Mouse (Mus musculus) forebrain, embryonic 12.5 days (tissue): ENCODE data around the gene Nufip2. TPM values are rescaled to one million over a fixed set of nuclear protein-coding genes. Genes with fewer than 3 reads are reported as not detected.
"Not testable (repeated sequence)": the region's sequence is repeated elsewhere in the genome, so short reads cannot be mapped to it uniquely, and the experiment has no call there.

Experiments
- ATAC-seq: fragments of 200-750 bp; cut with Nextera tagmentation; 2 replicates; pipeline ENCODE4 v1.8.0; 2017; ENCODE audit warnings: moderate TSS enrichment; ENCODE audit not compliant: low FRiP score
- H3K27ac ChIP-seq: fragments of 300-500 bp; sonication (generic); 2 replicates; pipeline ENCODE4 v1.5.1; 2016; ENCODE audit warnings: mild to moderate bottlenecking
- H3K27me3 ChIP-seq: fragments of 300-500 bp; sonication (generic); 2 replicates; pipeline ENCODE4 v1.6.1; 2016; ENCODE audit warnings: mild to moderate bottlenecking
- H3K36me3 ChIP-seq: fragments of 300-500 bp; sonication (generic); replicated peaks from 2 replicates; pipeline ENCODE4 v1.6.1; 2016; ENCODE audit warnings: mild to moderate bottlenecking
- H3K4me1 ChIP-seq: fragments of 300-500 bp; sonication (generic); 2 replicates; pipeline ENCODE4 v1.6.1; 2016
- H3K4me2 ChIP-seq: fragments of 300-500 bp; sonication (generic); 2 replicates; pipeline ENCODE4 v1.6.1; 2016; ENCODE audit warnings: mild to moderate bottlenecking, moderate library complexity
- H3K4me3 ChIP-seq: fragments of 300-500 bp; sonication (generic); replicated peaks from 2 replicates; pipeline ENCODE4 v1.5.1; 2016; ENCODE audit warnings: mild to moderate bottlenecking
- H3K9ac ChIP-seq: fragments of 300-500 bp; sonication (generic); 2 replicates; pipeline ENCODE4 v1.6.1; 2016; ENCODE audit warnings: mild to moderate bottlenecking
- H3K9me3 ChIP-seq: fragments of 300-500 bp; sonication (generic); 2 replicates; pipeline ENCODE4 v1.6.1; 2016
- WGBS: fragments of 180-500 bp; shearing (Covaris S2); methylation state at CpG from one replicate; pipeline ENCODE4 v1.1.7; 2016; 5-methylcytosine and 5-hydroxymethylcytosine counted together
- polyA plus RNA-seq: library from polyadenylated mRNA; unstranded; fragments of >200 nt; fragmentation: Nextera tagmentation; extraction: Ambion mirVana; gene quantifications from 2 replicates; pipeline ENCODE4 v1.2.1, GENCODE M21; 2016

Gene Nufip2
- 5.3 and 5.5 TPM in 2 replicates for polyA plus RNA-seq

- peaks cover under 1% of the 10 kb centered on the region; the same call in 1 of the 2 replicates for H3K36me3 ChIP-seq
- WGBS = under 1% methylated on average over 36 of the region's 38 CpGs
- H3K9ac ChIP-seq = peak within 1 kb of the TSS; percentile 100
- peak within 1 kb of the TSS; percentile 70 for H3K4me2 ChIP-seq
- peak within 1 kb of the TSS; percentile 99 for H3K27ac ChIP-seq
- H3K27me3 ChIP-seq = no peaks in the 10 kb centered on the region
- peak within 1 kb of the TSS; percentile 99 for H3K4me3 ChIP-seq
- peaks cover 10% of the 10 kb centered on the region for H3K4me1 ChIP-seq
- ATAC-seq = peak; percentile 98
- no peaks in the 10 kb centered on the region for H3K9me3 ChIP-seq
These were observed at the start of gene Nufip2 for GRCm38 (mm10) chr11:77685383-77686265. Nufip2 (plus strand) TSS chr11:77686155.

GRCm38 (mm10) chr11:77641390-77641789 is 44.6 kb upstream of the Nufip2 start:
- no peak for ATAC-seq
- Histone ChIP-seq H3K9ac (no peak overlapping the region), H3K4me1 (no peaks in the 10 kb centered on the region), H3K9me3 (no peaks in the 10 kb centered on the region), H3K4me2 (no peak overlapping the region), H3K4me3 (no peak overlapping the region), H3K36me3 (no peaks in the 10 kb centered on the region), H3K27ac (no peak overlapping the region), H3K27me3 (no peaks in the 10 kb centered on the region)
- 81% methylated on average over 9 of the region's 9 CpGs for WGBS

DNA sequence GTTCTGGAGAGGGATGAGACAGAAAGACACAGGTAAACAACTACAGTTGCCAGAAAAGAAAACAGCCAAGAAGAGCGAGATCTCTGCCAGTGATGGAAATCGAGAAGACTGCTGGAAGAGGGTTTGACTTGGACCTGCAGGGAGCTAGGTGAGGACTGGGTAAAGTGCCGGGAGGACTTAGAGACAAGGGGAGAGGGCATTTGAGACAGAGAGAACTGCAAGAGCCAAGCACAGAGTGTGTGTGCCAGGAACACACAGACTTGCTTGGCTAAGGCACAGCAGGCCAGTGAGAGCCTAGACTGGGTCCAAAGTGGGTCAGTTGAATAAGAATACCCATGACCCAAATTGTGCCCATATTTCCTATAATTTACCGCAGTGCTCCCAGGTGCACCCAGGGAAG is 40.5 kb upstream of the Nufip2 start:
- Histone ChIP-seq H3K27me3 (no peaks in the 10 kb centered on the region), H3K4me1 (no peaks in the 10 kb centered on the region), H3K4me3 (no peak overlapping the region), H3K9ac (no peak overlapping the region), H3K27ac (no peak overlapping the region), H3K4me2 (no peak overlapping the region), H3K9me3 (no peaks in the 10 kb centered on the region), H3K36me3 (no peaks in the 10 kb centered on the region)
- ATAC-seq = no peak
- WGBS = 86% methylated on average over 4 of the region's 4 CpGs

DNA sequence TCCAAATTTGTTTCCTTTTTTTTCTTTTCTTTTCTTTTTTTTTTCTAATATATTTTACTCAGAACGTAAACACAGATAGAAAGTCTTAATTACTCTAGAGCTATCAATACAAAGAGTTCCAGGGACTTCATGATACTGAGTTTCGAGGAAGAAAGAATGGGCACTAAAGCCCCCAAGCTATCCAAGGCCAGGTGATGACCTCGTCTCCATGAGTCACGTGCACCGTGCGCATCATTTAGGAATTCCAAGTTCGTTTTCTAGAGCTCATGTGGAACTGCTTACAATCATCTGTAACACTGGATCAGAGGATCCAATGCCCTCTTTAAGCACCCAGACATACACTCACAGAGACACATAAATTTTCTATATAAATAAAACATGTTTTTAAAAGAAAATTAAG is 37.1 kb upstream of the Nufip2 start:
- H3K4me1 ChIP-seq = no peaks in the 10 kb centered on the region
- H3K27me3 ChIP-seq = no peaks in the 10 kb centered on the region
- H3K36me3 ChIP-seq = no peaks in the 10 kb centered on the region
- no peak overlapping the region for H3K9ac ChIP-seq
- H3K4me2 ChIP-seq = no peak overlapping the region
- H3K9me3 ChIP-seq = no peaks in the 10 kb centered on the region
- H3K27ac ChIP-seq = no peak overlapping the region
- WGBS = 74% methylated on average over 7 of the region's 7 CpGs
- no peak overlapping the region for H3K4me3 ChIP-seq
- ATAC-seq = no peak

GRCm38 (mm10) chr11:77652484-77652883 is 33.5 kb upstream of the Nufip2 start:
- Histone ChIP-seq H3K4me2 (no peak overlapping the region), H3K9me3 (no peaks in the 10 kb centered on the region), H3K9ac (no peak overlapping the region), H3K4me1 (no peaks in the 10 kb centered on the region), H3K27me3 (no peaks in the 10 kb centered on the region), H3K27ac (no peak overlapping the region), H3K36me3 (no peaks in the 10 kb centered on the region), H3K4me3 (no peak overlapping the region)
- 67% methylated on average over 6 of the region's 6 CpGs for WGBS
- no peak for ATAC-seq

- H3K9ac ChIP-seq, ATAC-seq, H3K4me2 ChIP-seq, H3K4me1 ChIP-seq, H3K4me3 ChIP-seq, H3K27me3 ChIP-seq, H3K36me3 ChIP-seq, H3K27ac ChIP-seq, H3K9me3 ChIP-seq: not testable (repeated sequence)
- WGBS = 98% methylated on average over 4 of the region's 4 CpGs
These were observed 32.4 kb upstream of the Nufip2 start for GRCm38 (mm10) chr11:77653406-77654190.

DNA sequence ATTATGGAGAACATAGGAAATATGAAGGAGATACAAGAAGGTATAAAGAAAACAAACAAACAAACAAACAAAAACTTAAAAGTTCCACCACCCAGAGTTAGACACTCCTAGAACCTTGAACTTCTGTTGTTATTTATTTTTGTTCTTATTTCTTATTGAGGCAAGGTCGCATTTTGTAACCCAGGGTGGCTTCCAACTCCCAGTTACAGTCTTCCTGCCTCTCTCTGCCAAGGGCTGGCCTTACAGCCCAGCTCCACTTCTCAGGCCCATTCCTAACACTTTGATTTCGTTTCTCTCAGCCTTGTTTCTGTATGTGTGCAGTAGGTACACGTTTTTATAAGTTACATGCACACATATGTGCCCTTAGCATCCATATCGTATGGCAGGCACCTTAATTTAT is 26.0 kb upstream of the Nufip2 start:
- Histone ChIP-seq H3K4me1 (no peaks in the 10 kb centered on the region), H3K27ac (no peak overlapping the region), H3K9ac (no peak overlapping the region), H3K4me2 (no peak overlapping the region), H3K36me3 (no peaks in the 10 kb centered on the region), H3K4me3 (no peak overlapping the region), H3K9me3 (no peaks in the 10 kb centered on the region), H3K27me3 (no peaks in the 10 kb centered on the region)
- no peak for ATAC-seq
- 60% methylated on average over 4 of the region's 4 CpGs for WGBS

DNA sequence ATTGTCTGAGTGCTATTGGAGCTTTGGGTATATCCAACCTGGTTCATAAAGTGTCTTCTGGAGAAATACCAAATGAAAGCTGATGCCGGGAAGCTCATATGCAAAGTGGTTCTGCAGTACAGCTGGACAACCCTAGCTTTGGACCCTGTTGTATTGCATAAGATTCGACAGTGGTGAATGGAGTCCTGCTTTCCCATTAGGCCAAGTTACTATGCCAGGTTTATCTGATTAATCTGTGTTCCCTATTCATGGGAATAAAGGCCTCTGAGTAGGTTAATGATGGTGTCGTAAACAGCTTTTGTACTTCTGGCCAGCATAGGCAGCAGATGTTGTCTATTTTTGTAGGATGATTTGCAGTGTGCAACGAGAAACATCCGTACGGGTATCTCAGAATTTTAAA is 22.3 kb upstream of the Nufip2 start:
- no peak overlapping the region for H3K4me3 ChIP-seq
- WGBS = 73% methylated on average over 6 of the region's 6 CpGs
- H3K36me3 ChIP-seq = no peaks in the 10 kb centered on the region
- no peak overlapping the region for H3K27ac ChIP-seq
- no peaks in the 10 kb centered on the region for H3K4me1 ChIP-seq
- no peak for ATAC-seq
- 0 out of 2 replicates have a peak, but pooled peaks cover 3% of the 10 kb centered on the region for H3K9me3 ChIP-seq
- H3K4me2 ChIP-seq = no peak overlapping the region
- no peak overlapping the region for H3K9ac ChIP-seq
- no peaks in the 10 kb centered on the region for H3K27me3 ChIP-seq

DNA sequence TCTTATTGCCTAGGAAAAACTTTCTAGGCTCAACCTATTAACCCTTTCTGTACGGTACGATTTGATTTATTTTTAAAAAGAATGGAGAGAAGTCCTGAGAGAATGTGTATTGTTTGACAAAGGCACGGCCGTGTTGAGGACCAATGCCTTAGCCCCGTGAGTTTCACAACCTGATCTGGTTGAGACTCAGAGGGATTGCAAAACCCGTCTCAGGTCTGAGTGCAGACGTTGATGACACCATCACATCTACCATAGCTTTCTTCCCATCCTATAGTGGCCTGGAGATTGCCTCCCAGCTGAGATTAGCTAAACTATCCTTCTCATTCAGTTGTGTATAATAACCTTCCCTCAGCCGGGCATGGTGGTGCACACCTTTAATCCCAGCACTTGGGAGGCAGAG is 21.9 kb upstream of the Nufip2 start:
- Histone ChIP-seq H3K4me3 (no peak overlapping the region), H3K27ac (no peak overlapping the region), H3K36me3 (no peaks in the 10 kb centered on the region), H3K4me2 (no peak overlapping the region), H3K9ac (no peak overlapping the region), H3K4me1 (no peaks in the 10 kb centered on the region), H3K27me3 (no peaks in the 10 kb centered on the region), H3K9me3 (0 out of 2 replicates have a peak, but pooled peaks cover 3% of the 10 kb centered on the region)
- 89% methylated on average over 8 of the region's 8 CpGs for WGBS
- ATAC-seq = no peak

DNA sequence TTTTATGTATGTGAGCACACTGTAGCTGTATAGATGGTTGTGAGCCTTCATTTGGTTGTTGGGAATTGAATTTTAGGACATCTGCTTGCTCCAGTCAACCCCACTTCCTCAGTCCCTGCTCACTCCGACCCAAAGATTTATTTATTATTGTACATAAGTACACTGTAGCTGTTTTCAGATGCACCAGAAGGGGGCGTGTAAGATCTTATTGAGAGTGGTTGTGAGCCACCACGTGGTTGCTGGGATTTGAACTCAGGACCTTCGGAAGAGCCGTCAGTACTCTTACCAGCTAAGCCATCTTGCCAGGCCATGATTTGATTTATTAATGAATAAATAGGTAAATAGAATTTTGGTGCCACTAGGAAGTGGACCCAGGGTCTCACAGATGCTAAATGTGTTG is 20.6 kb upstream of the Nufip2 start:
- H3K4me1 ChIP-seq, ATAC-seq, H3K27ac ChIP-seq, H3K27me3 ChIP-seq, H3K36me3 ChIP-seq, H3K4me2 ChIP-seq, H3K4me3 ChIP-seq, H3K9ac ChIP-seq, H3K9me3 ChIP-seq: not testable (repeated sequence)
- WGBS = 78% methylated on average over 5 of the region's 5 CpGs

DNA sequence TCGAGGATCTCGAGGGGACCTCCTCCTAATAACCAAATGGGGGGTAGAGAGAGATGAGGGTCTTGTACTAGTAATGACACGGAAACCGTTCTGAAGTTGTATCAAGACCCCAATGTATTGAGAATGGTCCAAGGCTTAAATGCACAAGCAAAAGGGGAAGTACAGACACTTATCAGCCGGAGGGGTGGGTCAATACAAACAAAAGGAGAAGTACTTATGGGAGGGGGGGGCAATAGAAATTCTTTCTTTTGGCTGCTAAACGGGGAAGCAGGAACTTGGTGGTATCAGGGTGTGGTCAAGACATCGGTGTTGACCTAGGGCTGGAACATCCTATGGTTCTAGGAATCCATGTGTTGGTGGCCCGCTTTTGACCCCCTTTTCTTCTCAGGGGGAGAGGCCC is 19.2 kb upstream of the Nufip2 start:
- H3K27me3 ChIP-seq, H3K9ac ChIP-seq, H3K9me3 ChIP-seq, ATAC-seq, H3K4me1 ChIP-seq, H3K27ac ChIP-seq, H3K4me2 ChIP-seq, H3K36me3 ChIP-seq, H3K4me3 ChIP-seq: not testable (repeated sequence)
- 90% methylated on average over 8 of the region's 8 CpGs for WGBS

GRCm38 (mm10) chr11:77672746-77673145 is 13.2 kb upstream of the Nufip2 start:
- ATAC-seq = no peak

More at GRCm38 (mm10) chr11:77672746-77673145, 13.2 kb upstream of the Nufip2 start:
- Histone ChIP-seq H3K27ac (no peak overlapping the region), H3K4me3 (no peak overlapping the region), H3K9me3 (peaks cover 5% of the 10 kb centered on the region; the same call in 1 of the 2 replicates), H3K9ac (no peak overlapping the region), H3K27me3 (no peaks in the 10 kb centered on the region), H3K4me2 (no peak overlapping the region), H3K36me3 (no peaks in the 10 kb centered on the region), H3K4me1 (no peaks in the 10 kb centered on the region)
- WGBS = 99% methylated on average over 2 of the region's 2 CpGs
